Mouse (Mus musculus): ENCODE data around the gene Abcf3. TPM values are rescaled to one million over a fixed set of nuclear protein-coding genes. Genes with fewer than 3 reads are reported as not detected.
A peak's percentile ranks its signal among the peaks of the same experiment; 100 is the strongest.

Abcf3 gene
- polyA plus RNA-seq, 1 experiment, result 70.8 TPM

- DNase-seq, result no peak
- 97% methylated on average over 20 of the region's 20 CpGs for WGBS
- Histone ChIP-seq H3K36me3 (ENCODE audit: control insufficient read depth, insufficient read depth, low read length) (peaks cover 22% of the 10 kb centered on the region), H3K27ac (ENCODE audit: control insufficient read depth, insufficient read depth, low read length) (no peak overlapping the region), H3K27me3 (ENCODE audit: control insufficient read depth, insufficient read depth, low read length) (no peaks in the 10 kb centered on the region), H3K4me1 (replicated peaks; ENCODE audit: control insufficient read depth, insufficient read depth, low read length) (peaks cover 2% of the 10 kb centered on the region), H3K4me3 (ENCODE audit: control insufficient read depth, insufficient read depth, low read length) (no peak overlapping the region)
- TF ChIP-seq CTCF (IDR thresholded peaks at IDR 0.05; ENCODE audit: borderline replicate concordance, control insufficient read depth, extremely low read depth, insufficient read depth, low read length, poor library complexity), result no peak
- TF ChIP-seq POLR2A (IDR thresholded peaks at IDR 0.05; ENCODE audit: control insufficient read depth, extremely low read depth, insufficient read depth, low read length, poor library complexity), result no peak
Measured at GRCm38 (mm10) chr16:20530941-20531340, 17.4 kb upstream of the Abcf3 start.

- H3K27me3 ChIP-seq (ENCODE audit: control insufficient read depth, insufficient read depth, low read length), result no peaks in the 10 kb centered on the region
- H3K36me3 ChIP-seq (ENCODE audit: control insufficient read depth, insufficient read depth, low read length), result peaks cover 21% of the 10 kb centered on the region
- no peak overlapping the region for H3K4me3 ChIP-seq (ENCODE audit: control insufficient read depth, insufficient read depth, low read length)
- DNase-seq, result no peak
- peaks cover 18% of the 10 kb centered on the region for H3K4me1 ChIP-seq (replicated peaks; ENCODE audit: control insufficient read depth, insufficient read depth, low read length)
- no peak overlapping the region for H3K27ac ChIP-seq (ENCODE audit: control insufficient read depth, insufficient read depth, low read length)
- no peak for TF ChIP-seq CTCF (IDR thresholded peaks at IDR 0.05; ENCODE audit: borderline replicate concordance, control insufficient read depth, extremely low read depth, insufficient read depth, low read length, poor library complexity)
- TF ChIP-seq POLR2A (IDR thresholded peaks at IDR 0.05; ENCODE audit: control insufficient read depth, extremely low read depth, insufficient read depth, low read length, poor library complexity), result no peak
- whole genome bisulfite sequencing, result 34% methylated on average over 10 of the region's 10 CpGs
Measured at GRCm38 (mm10) chr16:20534617-20535295, 13.6 kb upstream of the Abcf3 start.

DNA sequence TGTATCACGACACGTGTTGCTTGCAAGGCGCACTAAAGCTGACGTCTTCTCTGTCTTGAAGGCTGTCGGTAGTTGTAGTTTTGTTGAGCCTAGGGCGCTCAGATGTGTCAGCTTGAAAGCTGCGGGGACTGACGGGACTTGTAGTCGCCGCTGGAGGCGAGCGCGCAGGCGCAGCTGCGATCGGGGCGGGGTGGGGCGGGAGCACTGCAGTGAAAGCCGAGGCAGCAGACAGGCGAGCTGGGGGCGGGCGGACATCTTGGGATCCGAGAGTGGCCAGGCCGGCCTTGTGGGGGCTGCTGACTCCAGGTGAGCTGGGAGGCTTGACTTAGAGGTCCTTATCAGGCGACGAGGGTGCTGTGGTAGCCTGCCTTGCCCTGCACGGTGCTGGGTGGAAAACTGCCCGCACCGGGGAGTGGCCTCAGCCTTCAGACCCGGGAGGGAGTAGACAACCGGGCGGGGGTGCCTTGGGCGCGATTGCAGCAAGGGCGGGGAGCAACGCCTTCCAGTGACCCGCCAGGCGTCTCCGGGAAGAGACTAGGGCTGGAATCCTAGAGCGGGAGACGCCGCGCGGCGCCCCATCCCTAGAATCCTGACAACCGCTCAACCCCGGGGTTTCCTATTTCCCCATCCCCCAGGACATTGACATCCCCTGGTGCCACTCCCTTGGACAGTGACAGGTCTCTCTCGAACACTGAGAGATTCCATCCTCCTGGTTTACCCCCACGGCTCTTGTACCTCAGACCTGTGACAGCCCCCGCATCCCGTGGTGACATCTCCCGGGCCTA is 12.9 kb upstream of the Abcf3 start, which contains the start of gene Ap2m1:
TSS of gene Ap2m1 (plus strand) at position 183 of the 785 bp plus-strand sequence.
- Histone ChIP-seq H3K27ac (ENCODE audit: control insufficient read depth, insufficient read depth, low read length) (no peak within 1 kb of the TSS), H3K27me3 (ENCODE audit: control insufficient read depth, insufficient read depth, low read length) (no peaks in the 10 kb centered on the region), H3K4me1 (replicated peaks; ENCODE audit: control insufficient read depth, insufficient read depth, low read length) (peaks cover 18% of the 10 kb centered on the region), H3K36me3 (ENCODE audit: control insufficient read depth, insufficient read depth, low read length) (peaks cover 28% of the 10 kb centered on the region), H3K4me3 (ENCODE audit: control insufficient read depth, insufficient read depth, low read length) (peak within 1 kb of the TSS; percentile 77)
- WGBS, result under 1% methylated on average over 52 of the region's 52 CpGs
- TF ChIP-seq POLR2A (IDR thresholded peaks at IDR 0.05; ENCODE audit: control insufficient read depth, extremely low read depth, insufficient read depth, low read length, poor library complexity) (peak; percentile 42; the same call in 1 of the 2 replicates), CTCF (IDR thresholded peaks at IDR 0.05; ENCODE audit: borderline replicate concordance, control insufficient read depth, extremely low read depth, insufficient read depth, low read length, poor library complexity) (no peak)
- peak; percentile 92 for DNase-seq

DNA sequence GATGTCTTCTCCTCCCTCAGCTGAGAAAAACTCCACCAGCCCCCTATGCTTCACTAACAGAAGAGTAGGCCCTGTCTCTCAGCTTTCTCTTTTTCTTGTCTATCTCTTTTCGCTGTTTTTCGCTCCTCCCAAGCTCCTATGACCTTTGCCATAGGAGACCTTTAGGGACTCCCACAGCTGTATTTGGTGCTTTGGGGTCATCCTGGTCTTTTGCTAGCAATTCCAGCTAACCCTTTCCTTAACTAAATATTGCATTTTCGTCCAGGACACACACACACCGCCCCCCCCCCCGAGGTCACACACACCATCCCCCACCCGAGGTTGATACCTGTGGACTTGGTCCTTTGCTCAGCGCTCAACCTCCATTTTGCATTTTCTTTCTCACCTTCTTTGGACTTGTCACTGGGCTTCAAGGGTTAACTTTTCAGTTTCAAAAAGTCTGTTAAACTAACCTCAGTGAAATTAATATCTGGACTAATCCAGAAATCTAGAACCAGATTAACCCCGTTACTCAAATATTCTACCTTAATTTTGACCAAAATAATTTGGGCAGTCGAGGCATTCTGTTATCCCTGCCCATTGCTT is 12.2 kb upstream of the Abcf3 start:
- H3K36me3 ChIP-seq (ENCODE audit: control insufficient read depth, insufficient read depth, low read length), result peaks cover 29% of the 10 kb centered on the region
- peak overlapping the region; percentile 77 for H3K4me3 ChIP-seq (ENCODE audit: control insufficient read depth, insufficient read depth, low read length)
- no peaks in the 10 kb centered on the region for H3K27me3 ChIP-seq (ENCODE audit: control insufficient read depth, insufficient read depth, low read length)
- no peak for DNase-seq
- no peak overlapping the region for H3K27ac ChIP-seq (ENCODE audit: control insufficient read depth, insufficient read depth, low read length)
- H3K4me1 ChIP-seq (replicated peaks; ENCODE audit: control insufficient read depth, insufficient read depth, low read length), result peaks cover 18% of the 10 kb centered on the region
- no peak for TF ChIP-seq CTCF (IDR thresholded peaks at IDR 0.05; ENCODE audit: borderline replicate concordance, control insufficient read depth, extremely low read depth, insufficient read depth, low read length, poor library complexity)
- TF ChIP-seq POLR2A (IDR thresholded peaks at IDR 0.05; ENCODE audit: control insufficient read depth, extremely low read depth, insufficient read depth, low read length, poor library complexity), result no peak
- WGBS, result 39% methylated on average over 9 of the region's 9 CpGs

DNA sequence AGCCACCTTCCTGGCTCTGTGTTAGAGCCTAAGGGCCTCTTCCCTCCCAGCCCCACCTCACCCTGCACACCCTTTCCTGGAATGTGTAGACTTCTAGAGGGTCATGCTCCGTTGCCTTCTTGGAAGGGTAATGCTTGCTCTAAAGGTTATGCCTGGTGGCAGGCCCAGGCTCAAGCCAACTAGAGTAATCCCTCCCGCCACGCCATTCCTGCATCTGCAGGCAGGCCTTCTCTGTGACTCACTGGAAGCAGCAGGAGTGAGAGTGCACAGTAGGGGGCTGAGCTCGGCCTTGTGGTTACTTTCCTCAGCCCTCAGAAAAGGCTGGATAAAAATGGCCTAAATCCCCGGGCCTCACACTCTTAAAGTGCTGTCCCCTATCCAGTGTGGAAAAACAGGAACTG is 11.3 kb upstream of the Abcf3 start:
- Histone ChIP-seq H3K36me3 (ENCODE audit: control insufficient read depth, insufficient read depth, low read length) (peaks cover 33% of the 10 kb centered on the region), H3K27me3 (ENCODE audit: control insufficient read depth, insufficient read depth, low read length) (no peaks in the 10 kb centered on the region), H3K4me3 (ENCODE audit: control insufficient read depth, insufficient read depth, low read length) (no peak overlapping the region), H3K27ac (ENCODE audit: control insufficient read depth, insufficient read depth, low read length) (no peak overlapping the region), H3K4me1 (replicated peaks; ENCODE audit: control insufficient read depth, insufficient read depth, low read length) (peaks cover 18% of the 10 kb centered on the region)
- TF ChIP-seq CTCF (IDR thresholded peaks at IDR 0.05; ENCODE audit: borderline replicate concordance, control insufficient read depth, extremely low read depth, insufficient read depth, low read length, poor library complexity) (no peak), POLR2A (IDR thresholded peaks at IDR 0.05; ENCODE audit: control insufficient read depth, extremely low read depth, insufficient read depth, low read length, poor library complexity) (no peak)
- no peak for DNase-seq
- 79% methylated on average over 5 of the region's 5 CpGs for WGBS

GRCm38 (mm10) chr16:20537601-20538320 is 10.6 kb upstream of the Abcf3 start:
- H3K27me3 ChIP-seq (ENCODE audit: control insufficient read depth, insufficient read depth, low read length), result no peaks in the 10 kb centered on the region
- peaks cover 40% of the 10 kb centered on the region for H3K36me3 ChIP-seq (ENCODE audit: control insufficient read depth, insufficient read depth, low read length)
- no peak for DNase-seq
- no peak overlapping the region for H3K27ac ChIP-seq (ENCODE audit: control insufficient read depth, insufficient read depth, low read length)
- 82% methylated on average over 6 of the region's 6 CpGs for WGBS
- H3K4me1 ChIP-seq (replicated peaks; ENCODE audit: control insufficient read depth, insufficient read depth, low read length), result peaks cover 18% of the 10 kb centered on the region
- no peak overlapping the region for H3K4me3 ChIP-seq (ENCODE audit: control insufficient read depth, insufficient read depth, low read length)
- TF ChIP-seq CTCF (IDR thresholded peaks at IDR 0.05; ENCODE audit: borderline replicate concordance, control insufficient read depth, extremely low read depth, insufficient read depth, low read length, poor library complexity) (no peak), POLR2A (IDR thresholded peaks at IDR 0.05; ENCODE audit: control insufficient read depth, extremely low read depth, insufficient read depth, low read length, poor library complexity) (no peak)

Measured in thymus, adult 2 months (tissue).